Mouse (Mus musculus): Measurements from ENCODE around the gene 4930447C04Rik. TPM values are rescaled to one million over a fixed set of nuclear protein-coding genes. Genes with fewer than 3 reads are reported as not detected.

The 4930447C04Rik gene
- polyA plus RNA-seq, 1 experiment from 2014 or later = 3.2 TPM

Other genes starting within 250 kb of the 4930447C04Rik start
- gene Ppm1a, start 183.3 kb downstream of the 4930447C04Rik start, polyA plus RNA-seq (2016; fragmentation: Nextera tagmentation; extraction: Ambion mirVana) = 63.4 and 80.9 TPM in 2 replicates
- 0.26 and 1.6 TPM in 2 replicates for gene Six6, start 882 bp downstream of the 4930447C04Rik start, polyA plus RNA-seq (2016; fragmentation: Nextera tagmentation; extraction: Ambion mirVana)
- gene Six1, start 113.1 kb upstream of the 4930447C04Rik start, polyA plus RNA-seq (2016; fragmentation: Nextera tagmentation; extraction: Ambion mirVana) = 8.5 and 11.0 TPM in 2 replicates
- 3.2 and 4.0 TPM in 2 replicates for gene Six4, start 172.7 kb upstream of the 4930447C04Rik start, polyA plus RNA-seq (2016; fragmentation: Nextera tagmentation; extraction: Ambion mirVana)
- 26.7 and 28.3 TPM in 2 replicates for gene Mnat1, start 182.9 kb upstream of the 4930447C04Rik start, polyA plus RNA-seq (2016; fragmentation: Nextera tagmentation; extraction: Ambion mirVana)